Mouse (Mus musculus) E14TG2a.4 (cell line): ENCODE data around the gene Nr1h3.

Experiments used
- CTCF ChIP-seq: conservative IDR thresholded peaks from 2 replicates; pipeline ENCODE4 v1.5.1; 2014; ENCODE audit warnings: low read length
- POU5F1 ChIP-seq: IDR thresholded peaks from 2 replicates; pipeline ENCODE4 v1.6.1; 2014; ENCODE audit warnings: low read length, borderline replicate concordance

- TF ChIP-seq CTCF (no peak), POU5F1 (no peak)
Observed at GRCm38 (mm10) chr2:91182405-91183147, 20.1 kb downstream of the Nr1h3 start.
